Mouse (Mus musculus) CH12F3 (cell line): ENCODE data around the gene Rab43.

Experiments
- in situ Hi-C: fragments of 300-500 bp; cut with MboI; formaldehyde crosslinking; loops from 2 replicates; pipeline ENCODE4 v1.14.3; 2020; ENCODE audit warnings: low sequenced_read_pairs

The Rab43 gene

GRCm38 (mm10) chr6:87811675-87812338 lies at the start of gene Rab43:
TSS of gene Rab43 (minus strand) at chr6:87812164.
- in situ Hi-C loops: no loop called here

DNA sequence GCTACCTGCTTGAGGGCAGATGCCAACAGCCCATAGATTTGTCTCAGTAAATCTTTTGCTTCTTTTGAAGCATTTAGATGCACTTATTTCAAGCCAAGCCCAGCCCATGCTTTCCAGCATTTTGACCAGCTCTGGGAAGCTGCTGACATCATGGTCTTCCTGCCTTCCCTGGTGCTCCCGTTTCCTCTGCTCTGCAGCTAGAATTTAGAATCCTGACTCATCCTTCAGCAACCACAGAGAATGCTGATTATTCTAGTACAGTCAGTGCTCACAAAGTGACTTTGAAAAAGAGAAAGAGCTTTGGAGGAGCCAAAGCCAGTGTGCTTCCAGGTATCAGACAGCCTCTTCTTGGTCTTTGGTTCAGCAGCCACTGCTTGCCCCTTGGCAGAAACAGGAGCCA lies 45.1 kb upstream of the Rab43 start:
- in situ Hi-C loops: no loop called here

DNA sequence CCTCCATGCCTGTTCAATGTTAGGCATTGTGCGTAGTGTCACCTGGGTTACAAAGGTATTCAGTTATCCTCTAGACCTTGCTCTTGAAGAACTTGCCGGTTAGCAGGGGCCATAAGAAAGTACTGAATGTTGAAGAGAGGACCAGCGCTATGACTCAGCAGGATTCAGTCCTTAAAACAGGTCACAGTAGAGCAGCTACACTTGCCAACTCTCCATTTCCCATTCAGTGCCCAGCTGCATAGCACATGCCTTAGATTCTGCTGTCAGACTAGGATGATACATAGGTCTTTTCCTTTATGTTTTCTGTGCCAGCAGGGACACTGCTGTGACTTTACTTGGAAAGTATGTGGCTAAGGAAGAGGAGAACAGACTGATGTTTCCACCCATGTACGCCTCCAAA lies 41.5 kb upstream of the Rab43 start:
- in situ Hi-C loops: no loop called here

- in situ Hi-C loops: no loop called here
Observed at GRCm38 (mm10) chr6:87851871-87852270, 39.9 kb upstream of the Rab43 start.

DNA sequence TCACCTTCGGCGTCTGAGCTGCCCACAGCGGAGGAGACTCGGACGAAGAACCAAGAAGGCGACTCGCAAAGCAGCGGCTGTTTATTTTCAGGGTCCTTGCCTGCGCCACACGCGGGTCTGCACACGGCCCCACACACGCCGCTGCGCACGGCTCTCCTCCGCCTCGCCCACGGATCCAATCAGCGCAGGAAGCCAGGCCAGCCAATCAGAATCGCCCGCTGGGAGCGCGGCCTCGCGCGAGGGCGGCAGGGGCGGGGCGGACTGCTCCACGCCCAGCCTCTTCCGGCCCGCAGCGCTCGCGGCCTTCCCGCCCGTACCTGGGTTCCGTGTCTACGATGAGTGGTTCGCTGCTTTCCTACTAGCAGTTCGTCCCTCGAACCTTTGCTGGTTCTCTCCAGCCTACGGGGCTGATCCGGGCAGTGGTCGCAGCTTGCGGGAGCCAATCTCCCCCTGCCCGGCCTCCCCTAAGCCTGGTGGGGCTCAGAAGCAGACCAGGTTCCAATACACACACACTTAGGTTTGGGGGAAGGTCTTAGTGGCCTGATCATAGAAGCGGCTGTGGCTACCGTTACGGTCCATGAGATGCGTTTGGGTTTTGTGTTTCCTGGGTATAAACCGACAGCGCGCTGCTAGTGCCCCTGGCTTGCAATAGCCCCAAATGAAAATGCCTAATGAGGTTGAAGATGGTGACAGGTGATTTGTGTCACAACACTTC lies 39.1 kb upstream of the Rab43 start, which contains the start of gene Cnbp:
Gene Cnbp (minus strand): TSS at position 207 of the 715 bp plus-strand sequence.
- in situ Hi-C loops: no loop called here

- in situ Hi-C loops: no loop called here
Observed at GRCm38 (mm10) chr6:87850155-87850899, 38.4 kb upstream of the Rab43 start.

DNA sequence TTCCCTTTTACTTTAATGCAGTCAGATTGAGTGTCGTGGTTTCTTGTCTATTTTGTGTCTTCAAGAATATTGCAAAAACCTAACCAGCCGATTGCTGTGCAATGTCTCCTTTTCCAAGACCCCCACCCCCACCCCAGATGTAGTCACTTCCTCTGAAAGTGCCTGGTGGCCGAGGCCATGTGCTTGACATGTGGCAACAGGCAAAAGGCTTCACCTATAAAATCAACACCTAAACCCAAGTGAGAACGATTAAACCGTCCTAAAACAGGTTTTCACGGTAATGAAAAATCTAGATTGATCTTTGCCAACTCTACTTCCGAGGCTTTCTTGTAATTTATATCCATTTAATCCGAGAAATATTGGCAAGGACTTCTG lies 37.8 kb upstream of the Rab43 start:
- in situ Hi-C loops: no loop called here

GRCm38 (mm10) chr6:87846813-87847212 lies 34.8 kb upstream of the Rab43 start:
- in situ Hi-C loops: no loop called here

GRCm38 (mm10) chr6:87845031-87845695 lies 33.2 kb upstream of the Rab43 start:
- in situ Hi-C loops: no loop called here

- in situ Hi-C loops: no loop called here
Observed at GRCm38 (mm10) chr6:87842254-87842653, 30.3 kb upstream of the Rab43 start.

- in situ Hi-C loops: no loop called here
Observed at GRCm38 (mm10) chr6:87841635-87842034, 29.7 kb upstream of the Rab43 start.

- in situ Hi-C loops: no loop called here
Observed at GRCm38 (mm10) chr6:87839797-87840341, 27.9 kb upstream of the Rab43 start.

DNA sequence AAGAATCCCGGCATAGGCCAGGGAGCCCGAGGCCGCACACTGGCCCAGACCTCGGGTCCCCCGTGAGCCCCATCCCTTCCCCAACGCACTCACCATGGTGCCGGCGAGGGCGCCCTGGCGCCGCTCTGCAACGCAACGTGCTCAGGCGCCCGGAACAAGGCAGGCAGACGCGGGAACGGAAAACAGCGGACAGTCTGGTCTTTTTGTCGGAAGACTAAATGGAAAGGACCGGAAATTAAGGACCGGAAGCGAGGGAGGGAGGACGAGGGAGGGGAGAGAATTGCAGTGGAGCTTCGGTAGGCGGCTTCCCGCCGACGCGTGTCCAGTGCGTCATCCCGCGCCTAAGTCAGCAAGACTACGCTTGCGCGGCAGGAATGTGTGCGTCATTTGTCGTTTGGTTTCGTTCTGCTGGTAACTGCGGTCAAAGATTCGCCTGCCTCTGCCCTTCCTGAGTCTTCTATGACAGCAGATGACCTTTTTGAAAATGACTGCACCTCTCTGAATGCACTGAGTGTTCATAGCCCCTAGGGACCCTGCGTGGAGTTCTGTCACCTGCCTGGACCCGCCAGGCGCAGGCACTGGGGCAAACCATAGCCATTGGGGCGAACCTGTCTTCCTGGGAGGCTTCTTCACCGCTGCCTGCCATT lies 26.7 kb upstream of the Rab43 start, which contains the start of gene Isy1:
Gene Isy1 (minus strand): TSS at position 248 of the 647 bp plus-strand sequence.
- in situ Hi-C loops: no loop called here

DNA sequence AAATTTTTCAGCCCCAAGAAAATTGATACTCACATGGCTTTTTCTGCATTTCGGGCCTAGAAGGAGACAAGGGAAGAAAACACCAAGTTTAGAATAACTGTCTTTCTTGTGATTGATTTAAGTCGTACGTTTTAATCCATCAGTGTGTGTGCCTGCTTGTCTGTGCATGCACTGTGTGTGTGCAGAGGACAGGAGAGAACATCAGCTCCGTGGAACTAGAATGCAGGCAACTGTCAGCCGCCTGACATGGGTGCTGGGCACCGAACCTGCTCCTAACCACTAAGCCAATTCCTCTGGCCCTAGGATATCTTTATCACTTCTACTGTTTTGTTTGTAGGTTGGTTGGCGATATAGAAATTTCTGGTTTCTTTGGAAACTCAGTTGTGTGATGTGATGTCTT lies 23.7 kb upstream of the Rab43 start, which contains the start of gene Gm45140:
Gene Gm45140 (minus strand): TSS at position 101 of the 400 bp plus-strand sequence.
- in situ Hi-C loops: no loop called here

DNA sequence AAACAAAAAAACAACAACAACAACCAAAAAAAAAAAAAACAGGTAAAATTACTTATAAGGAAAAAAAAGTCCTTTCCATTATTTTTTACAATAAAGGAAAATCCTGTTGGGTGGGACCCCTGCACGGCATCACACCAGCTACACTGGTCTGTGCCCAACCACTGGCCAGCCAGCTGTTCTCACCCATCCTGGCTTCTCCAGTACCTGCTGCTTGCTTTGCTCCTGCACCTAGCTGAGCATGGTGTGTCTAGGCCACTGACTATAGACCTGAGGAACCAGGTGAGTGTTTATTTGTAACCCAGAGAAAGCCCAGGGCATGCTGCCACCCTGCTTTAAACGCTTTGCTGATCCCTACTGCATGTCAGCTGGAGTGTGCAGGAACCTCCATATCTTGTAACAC lies 8.4 kb upstream of the Rab43 start:
- in situ Hi-C loops: no loop called here

DNA sequence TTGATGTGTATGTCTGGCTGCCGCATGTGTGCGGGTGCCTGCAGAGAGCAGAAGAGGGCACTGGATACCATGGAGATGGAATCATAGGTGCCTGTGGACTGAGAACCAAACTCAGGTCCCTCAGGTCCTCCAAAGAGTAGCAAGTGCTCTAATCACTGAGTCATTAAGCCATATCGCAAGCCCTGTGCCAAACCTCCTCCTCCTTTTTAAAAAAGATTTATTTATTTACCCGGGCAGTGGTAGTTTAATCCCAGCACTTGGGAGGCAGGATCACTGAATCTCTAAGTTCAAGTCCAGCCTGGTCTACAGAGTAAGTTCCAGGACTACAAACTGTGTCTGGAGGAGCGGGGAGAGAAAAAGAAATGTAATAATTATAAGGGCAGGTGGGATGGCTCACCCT lies 2.5 kb upstream of the Rab43 start:
- in situ Hi-C loops: no loop called here

DNA sequence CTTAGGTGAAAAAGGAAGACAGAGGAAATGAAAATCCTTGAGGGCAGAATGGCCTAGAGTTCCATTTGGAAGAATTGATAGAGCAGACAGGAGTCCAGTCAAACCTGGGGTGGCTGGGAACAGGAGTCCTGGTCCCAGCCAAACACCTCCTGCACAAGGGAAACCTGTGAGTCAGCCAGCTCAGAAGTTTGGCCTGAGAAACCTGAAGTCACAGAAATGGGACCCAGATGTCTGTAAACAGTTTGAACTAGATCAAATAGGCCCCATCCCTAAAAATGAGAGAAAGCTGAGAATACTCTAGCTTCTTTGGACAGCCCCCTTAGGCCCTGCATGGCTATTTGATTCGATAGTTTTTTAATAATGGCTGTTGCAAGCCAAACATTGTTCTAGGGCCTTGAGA lies 692 bp upstream of the Rab43 start:
- in situ Hi-C loops: no loop called here

DNA sequence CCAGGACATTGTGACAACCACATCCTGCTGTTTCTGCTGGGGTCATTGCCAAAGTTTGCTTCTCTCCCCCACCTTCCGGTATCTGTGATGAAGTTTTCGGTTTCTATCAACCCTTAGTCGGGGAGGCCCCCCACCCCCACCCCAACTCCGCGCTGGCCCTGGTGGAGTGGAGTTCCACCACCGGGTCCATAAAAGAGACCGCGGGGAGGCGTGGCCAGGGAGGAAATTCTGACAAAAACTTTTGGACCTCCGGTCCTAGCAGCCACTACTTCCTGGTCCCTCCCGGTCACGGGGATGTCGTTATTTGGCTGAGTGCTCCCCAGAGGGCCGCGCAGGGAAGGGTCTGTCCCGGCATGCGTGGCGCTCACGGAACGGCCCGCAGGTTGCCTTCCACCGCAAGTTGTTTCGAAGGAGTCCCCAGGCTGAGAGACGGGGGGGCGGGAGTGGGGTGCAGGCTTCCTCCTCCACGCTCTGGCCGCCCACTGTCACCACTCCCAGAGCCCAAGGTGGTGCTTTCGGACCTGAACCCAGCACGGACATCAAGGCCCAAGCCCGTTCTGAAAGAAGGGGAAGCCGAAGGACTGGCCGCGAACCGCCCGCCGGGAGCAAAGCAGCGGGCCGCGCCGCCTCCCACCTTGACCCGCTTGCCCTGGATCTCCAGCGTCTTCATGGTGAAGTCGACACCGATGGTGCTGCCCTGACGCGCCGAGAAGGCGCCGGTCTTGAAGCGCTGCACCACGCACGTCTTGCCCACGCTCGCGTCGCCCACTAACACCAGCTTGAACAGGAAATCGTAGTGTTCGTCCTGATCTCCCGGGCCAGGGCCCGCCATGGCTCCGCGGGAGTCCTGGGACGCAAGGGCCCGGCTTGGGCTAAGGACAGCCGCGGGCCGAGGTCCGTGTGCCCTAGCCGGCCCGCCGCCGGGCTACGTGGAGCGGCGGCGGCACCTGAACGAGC lies 973 bp downstream of the Rab43 start:
- in situ Hi-C loops: no loop called here

GRCm38 (mm10) chr6:87810311-87810710 lies 1.7 kb downstream of the Rab43 start:
- in situ Hi-C loops: no loop called here
